In the genomic region with DNA sequence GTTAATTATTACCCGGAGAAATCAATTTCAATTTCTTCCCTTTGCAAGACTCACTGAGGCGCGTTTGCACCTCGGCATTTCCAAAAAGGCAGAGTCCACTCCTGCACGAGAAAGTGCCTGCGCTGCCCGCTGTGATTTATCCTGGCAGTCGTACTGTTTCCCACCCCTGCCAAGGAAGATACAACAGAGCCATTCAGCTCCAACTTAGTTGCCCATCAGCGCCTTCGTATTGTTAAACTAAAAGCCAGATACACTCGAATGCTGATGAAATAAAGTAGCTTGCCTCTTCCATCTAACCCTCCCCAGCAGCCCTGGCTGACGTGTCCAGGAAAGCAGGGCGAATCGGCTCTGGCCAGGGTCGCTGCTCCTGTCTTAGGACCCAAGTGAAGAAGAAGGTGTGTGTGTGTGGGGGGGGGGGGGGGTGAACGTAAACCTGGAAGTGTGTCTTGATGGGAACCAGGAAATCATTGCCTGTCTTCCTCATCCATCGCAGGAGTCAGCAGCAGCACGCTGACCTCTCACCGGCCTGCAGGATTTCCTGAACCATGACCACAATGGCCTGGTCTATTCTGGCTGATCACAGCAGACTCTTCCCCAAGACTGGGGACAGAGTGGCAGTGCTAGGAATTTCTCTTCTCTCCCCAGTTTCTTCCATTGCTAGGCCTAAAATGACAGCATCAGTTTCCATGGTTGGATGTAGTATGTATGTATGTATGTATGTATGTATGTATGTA, we compare ENCODE assay signal across 11 mouse cellular contexts.
A peak's percentile ranks its signal among the peaks of the same experiment; 100 is the strongest.
DNase-seq lines count a peak whose midpoint lies in the region; ATAC-seq lines count a peak whose summit lies in the region.
"Had no signal": no experiment of that assay in that cellular context is flagged by ENCODE, and none has a peak within 500 bp of the region (broad histone marks: within the 10 kb centered on the region; RNA-seq: fewer than 3 reads in every experiment).

No protein-coding gene starts in this region.

- peaks cover 5% of the 10 kb centered on the region; the same call in 1 of the 2 replicates for H3K27me3 ChIP-seq in hindbrain, embryonic 15.5 days
- H3K27me3 ChIP-seq in midbrain, embryonic 10.5 days (ENCODE audit: low read depth, poor library complexity, severe bottlenecking) = no peaks in the 10 kb centered on the region
- peaks cover 9% of the 10 kb centered on the region for H3K27me3 ChIP-seq in heart, embryonic 12.5 days (replicated peaks)
- H3K27me3 ChIP-seq: megakaryocyte, embryonic 14.5 days had no signal

- no peak overlapping the region for H3K27ac ChIP-seq in hindbrain, embryonic 15.5 days (replicated peaks)
- peak overlapping the region; percentile 55; the same call in 1 of the 2 replicates for H3K27ac ChIP-seq in midbrain, embryonic 10.5 days (replicated peaks)
- H3K27ac ChIP-seq in heart, embryonic 12.5 days (ENCODE audit: poor library complexity, severe bottlenecking) = no peak overlapping the region
- H3K27ac ChIP-seq: heart, adult 2 months had no signal

- H3K36me3 ChIP-seq in hindbrain, embryonic 15.5 days = no peaks in the 10 kb centered on the region
- H3K36me3 ChIP-seq in midbrain, embryonic 10.5 days = peaks cover 10% of the 10 kb centered on the region; the same call in 1 of the 2 replicates
- H3K36me3 ChIP-seq in heart, embryonic 12.5 days = 0 out of 2 replicates have a peak, but pooled peaks cover 7% of the 10 kb centered on the region
- H3K36me3 ChIP-seq: G1E had no signal

- 19% methylated on average over 19 of the region's 19 CpGs for WGBS in hindbrain, embryonic 15.5 days
- WGBS in midbrain, embryonic 10.5 days = 32% methylated on average over 19 of the region's 19 CpGs
- WGBS in heart, embryonic 12.5 days = 76% methylated on average over 19 of the region's 19 CpGs

- H3K9ac ChIP-seq in hindbrain, embryonic 15.5 days = no peak overlapping the region
- H3K9ac ChIP-seq in heart, embryonic 12.5 days = no peak overlapping the region

- H3K9me3 ChIP-seq in hindbrain, embryonic 15.5 days = no peaks in the 10 kb centered on the region
- peaks cover 9% of the 10 kb centered on the region for H3K9me3 ChIP-seq in midbrain, embryonic 10.5 days (replicated peaks)
- peaks cover 10% of the 10 kb centered on the region for H3K9me3 ChIP-seq in heart, embryonic 12.5 days (replicated peaks)

- 0 out of 2 replicates have a peak, but pooled peaks have one; percentile 52 for ATAC-seq in hindbrain, embryonic 15.5 days (ENCODE audit: low FRiP score, low read depth)
- no peak for ATAC-seq in heart, embryonic 12.5 days (ENCODE audit: insufficient number of reproducible peaks, low FRiP score)

- intact Hi-C loops in heart, postnatal 25 days (cut with DNase I) = no loop called here

- no peak overlapping the region for H3K4me3 ChIP-seq in hindbrain, embryonic 15.5 days
- H3K4me3 ChIP-seq in midbrain, embryonic 10.5 days = peak overlapping the region; percentile 27; the same call in 1 of the 2 replicates
- no peak overlapping the region for H3K4me3 ChIP-seq in heart, embryonic 12.5 days
- H3K4me3 ChIP-seq: heart, adult 2 months had no signal

- H3K4me2 ChIP-seq in hindbrain, embryonic 15.5 days = peak overlapping the region; percentile 25
- no peak overlapping the region for H3K4me2 ChIP-seq in heart, embryonic 12.5 days

- DNase-seq in brain, adult 2 months (ENCODE audit: low read depth, low spot score) = peak; percentile 87
- peak; percentile 78 for DNase-seq in cerebellum, adult 8-10 months
- DNase-seq in midbrain, embryonic 10.5 days (ENCODE audit: low spot score) = no peak
- DNase-seq in heart, postnatal 25 days (ENCODE audit: low spot score) = no peak
- no peak for DNase-seq in spleen, postnatal 36 days (ENCODE audit: low spot score in 2 of 2)
- DNase-seq in left cerebral cortex, adult 18-20 months (ENCODE audit: low spot score in 2 of 2) = no peak
- DNase-seq: heart, adult 2 months had no signal

- H3K4me1 ChIP-seq in hindbrain, embryonic 15.5 days (replicated peaks) = peaks cover 37% of the 10 kb centered on the region
- peaks cover 38% of the 10 kb centered on the region for H3K4me1 ChIP-seq in midbrain, embryonic 10.5 days
- no peaks in the 10 kb centered on the region for H3K4me1 ChIP-seq in heart, embryonic 12.5 days (replicated peaks)

Comparison
In these comparisons a context has a peak if more than half of its experiments do, and no peak if none do; other contexts are left out.
1. DNase-seq: peak in brain, adult 2 months (single experiment) and cerebellum, adult 8-10 months (single experiment); none in midbrain, embryonic 10.5 days (single experiment), heart, postnatal 25 days (single experiment), spleen, postnatal 36 days (0 of 2) and left cerebral cortex, adult 18-20 months (0 of 2).